Mouse (Mus musculus) liver, embryonic 14.5 days (tissue): ENCODE measurements around the gene Hnrnpll.

Experiments
- CTCF ChIP-seq: IDR thresholded peaks from 2 replicates; pipeline ENCODE4 v1.5.1; 2016; ENCODE audit warnings: antibody characterized with exemption, low read depth, control low read depth
- EP300 ChIP-seq: IDR thresholded peaks from 2 replicates; pipeline ENCODE4 v1.6.1; 2016; ENCODE audit warnings: antibody characterized with exemption, low read depth

DNA sequence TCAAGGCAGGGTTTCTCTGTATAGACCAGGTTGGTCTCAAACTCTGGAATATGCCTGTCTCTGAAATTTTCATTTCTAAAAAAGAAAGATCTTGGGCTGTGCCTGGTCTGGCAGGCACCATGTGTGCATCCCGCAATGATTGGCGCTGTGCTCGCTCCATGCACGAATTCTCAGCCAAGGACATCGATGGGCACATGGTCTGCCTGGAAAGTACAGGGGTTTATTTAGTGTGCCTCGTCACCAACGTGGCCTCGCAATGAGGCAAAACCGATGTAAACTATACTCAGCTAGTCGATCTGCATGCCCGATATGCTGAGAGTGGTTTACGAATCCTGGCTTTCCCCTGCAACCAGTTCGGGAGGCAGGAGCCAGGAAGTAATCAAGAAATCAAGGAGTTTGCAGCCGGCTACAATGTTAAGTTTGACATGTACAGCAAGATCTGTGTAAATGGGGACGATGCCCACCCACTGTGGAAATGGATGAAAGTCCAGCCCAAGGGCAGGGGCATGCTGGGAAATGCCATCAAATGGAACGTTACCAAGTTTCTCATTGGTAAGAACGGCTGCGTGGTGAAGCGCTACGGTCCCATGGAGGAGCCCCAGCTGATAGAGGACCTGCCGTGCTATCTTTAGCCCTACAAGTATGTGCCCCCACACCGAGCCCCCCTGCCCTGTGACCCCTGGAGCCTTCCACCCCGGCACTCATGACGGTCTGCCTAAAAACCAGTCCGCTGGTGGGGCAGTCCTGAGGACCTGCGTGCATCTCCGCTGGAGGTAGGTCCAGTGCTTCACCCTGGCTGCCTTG lies 8.0 kb downstream of the Hnrnpll start:
- TF ChIP-seq CTCF = no peak
- TF ChIP-seq EP300 = no peak
